Mouse (Mus musculus) lung, postnatal 25 days (tissue): ENCODE results near the gene Thoc6.

Source experiments
- DNase-seq: peaks from one replicate; pipeline ENCODE4 v3.0.0; 2022; ENCODE audit warnings: low spot score

The Thoc6 gene

DNA sequence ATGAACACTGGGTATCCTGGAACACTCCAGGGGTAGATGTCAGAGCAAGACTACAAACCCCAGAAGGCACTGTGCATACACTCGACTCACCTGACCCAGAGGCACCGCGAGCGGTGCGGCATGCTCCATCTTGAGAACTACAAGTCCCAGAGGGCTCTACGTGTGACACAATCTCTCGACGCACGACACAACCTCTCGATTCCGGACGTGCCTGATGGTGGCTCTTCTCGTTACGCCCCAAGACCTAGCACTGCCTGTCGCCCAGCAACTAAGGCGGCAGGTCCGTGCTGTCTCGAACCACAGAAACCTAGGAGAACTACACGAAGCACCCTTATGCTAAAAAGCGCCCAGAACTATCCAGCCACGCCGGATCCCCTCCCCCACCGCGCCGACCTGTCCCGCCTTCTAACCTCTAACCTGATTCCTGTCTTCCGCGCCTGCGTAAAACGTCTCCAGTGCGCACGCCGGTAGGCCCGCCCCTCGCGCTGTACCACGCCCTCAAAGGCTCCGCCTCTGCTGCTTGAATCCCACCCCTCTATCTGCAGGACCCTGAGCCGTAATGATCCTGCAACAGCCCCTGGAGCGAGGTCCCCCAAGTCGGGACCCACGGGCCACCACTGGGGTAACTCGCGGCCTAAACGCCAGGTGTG lies at the start of gene Thoc6, which contains the start of gene Hcfc1r1:
Gene Thoc6, minus strand, starts transcription at position 459 of the 650 bp plus-strand sequence.
Gene Hcfc1r1, plus strand, starts transcription at position 173 of the 650 bp plus-strand sequence.
- DNase-seq = peak; percentile 95

GRCm38 (mm10) chr17:23722376-23723125 lies 48.9 kb upstream of the Thoc6 start, which contains the start of gene 1520401A03Rik:
Gene 1520401A03Rik, minus strand, starts transcription at chr17:23722783.
- DNase-seq = no peak

DNA sequence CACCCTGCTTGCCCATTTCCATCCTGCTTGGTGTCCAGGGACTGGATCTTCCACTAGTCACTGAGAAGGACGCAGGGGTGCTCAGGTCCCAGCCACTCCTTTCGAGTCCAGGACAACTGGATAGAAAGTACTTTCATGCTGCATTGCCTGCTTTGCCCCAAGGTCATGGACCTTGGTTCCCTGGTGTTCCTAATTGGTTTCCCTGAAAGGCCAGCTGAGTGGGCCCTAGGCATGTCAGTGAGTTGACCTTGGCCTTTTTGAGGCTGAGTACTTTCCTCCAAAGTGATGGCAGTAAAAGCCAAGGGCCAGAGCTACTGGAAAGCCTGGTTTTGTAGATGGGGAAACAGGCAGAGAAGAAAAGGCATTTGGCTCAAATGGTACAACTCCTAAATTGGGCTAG lies 48.2 kb upstream of the Thoc6 start:
- DNase-seq = no peak

DNA sequence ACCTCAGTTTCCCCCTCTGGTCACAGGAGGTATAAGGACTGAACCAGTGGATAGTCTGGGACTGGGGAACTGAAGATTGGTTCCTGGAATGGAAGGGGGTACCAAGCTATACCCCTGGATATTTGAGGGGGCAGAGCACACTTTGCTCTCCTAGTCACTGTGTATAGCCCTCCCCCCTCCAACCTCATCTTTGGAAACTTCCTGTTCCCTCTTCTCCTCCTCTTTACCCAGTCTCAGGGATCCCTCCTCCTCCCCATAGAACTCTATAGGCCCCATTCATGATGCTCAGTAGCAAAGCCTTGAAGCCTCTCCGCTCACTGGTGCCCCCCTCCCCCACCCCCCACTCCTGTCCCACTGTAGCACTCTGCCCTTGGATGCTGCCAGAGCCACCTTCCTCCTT lies 45.8 kb upstream of the Thoc6 start:
- no peak for DNase-seq

GRCm38 (mm10) chr17:23717003-23717402 lies 43.3 kb upstream of the Thoc6 start:
- DNase-seq = no peak

DNA sequence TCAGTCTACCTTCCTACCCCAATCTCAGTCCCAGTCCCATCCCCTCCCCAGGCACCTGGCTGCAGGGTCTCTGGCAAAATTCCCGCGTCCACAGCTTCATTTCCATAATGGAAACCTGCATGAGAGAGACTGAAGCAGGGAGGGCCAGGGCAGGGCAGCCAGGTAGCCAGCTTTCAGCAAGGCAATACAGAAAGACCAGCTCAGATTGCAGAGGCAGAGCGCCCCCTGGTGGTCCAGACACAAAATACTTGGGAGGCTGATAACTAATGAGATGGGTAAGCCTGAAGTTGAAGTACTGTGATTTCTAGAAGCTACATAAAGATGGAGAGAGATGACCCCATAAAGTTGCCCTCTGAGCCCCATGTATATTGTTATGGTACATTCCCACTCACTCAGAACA lies 32.5 kb upstream of the Thoc6 start:
- peak; percentile 69 for DNase-seq

GRCm38 (mm10) chr17:23705525-23706104 lies 31.9 kb upstream of the Thoc6 start:
- DNase-seq = no peak

DNA sequence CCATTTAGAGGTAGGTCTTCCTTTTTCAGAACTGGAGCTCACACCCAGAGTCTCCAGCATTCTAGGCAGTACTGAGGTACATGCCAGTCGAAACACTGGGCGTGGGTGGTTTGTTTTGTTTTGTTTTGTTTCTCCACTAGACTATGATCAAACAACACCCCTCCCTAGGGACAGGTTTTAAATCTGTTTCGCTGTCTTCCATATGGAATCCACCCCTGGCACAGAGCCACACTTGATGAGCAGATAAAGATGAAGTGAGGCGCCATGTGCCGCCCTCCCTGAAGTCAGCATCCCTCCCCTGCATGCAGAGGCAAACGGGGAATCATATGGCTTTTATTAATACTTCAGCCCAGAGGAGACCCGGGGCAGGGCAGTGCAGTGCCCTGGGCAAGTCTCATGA lies 31.1 kb upstream of the Thoc6 start:
- DNase-seq = no peak

DNA sequence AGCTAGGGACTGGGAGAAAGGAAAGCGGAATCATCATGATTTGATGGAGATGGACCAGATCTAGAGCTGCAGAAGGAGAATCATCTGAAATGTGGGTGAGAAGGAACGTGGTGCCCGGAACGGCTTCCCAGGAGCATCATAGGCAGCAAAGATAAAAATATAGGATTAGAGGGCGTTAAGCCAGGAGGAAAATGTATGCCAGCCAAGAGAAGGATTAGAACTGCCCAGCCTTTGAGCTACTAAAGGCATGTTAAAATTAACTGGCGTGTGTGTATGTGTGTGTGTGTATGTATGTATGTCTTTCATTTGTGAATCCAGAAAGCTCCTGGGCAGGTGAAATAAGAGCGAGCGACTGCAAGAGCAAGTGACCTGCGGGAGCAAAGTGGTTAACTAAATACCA lies 29.6 kb upstream of the Thoc6 start:
- DNase-seq = no peak

DNA sequence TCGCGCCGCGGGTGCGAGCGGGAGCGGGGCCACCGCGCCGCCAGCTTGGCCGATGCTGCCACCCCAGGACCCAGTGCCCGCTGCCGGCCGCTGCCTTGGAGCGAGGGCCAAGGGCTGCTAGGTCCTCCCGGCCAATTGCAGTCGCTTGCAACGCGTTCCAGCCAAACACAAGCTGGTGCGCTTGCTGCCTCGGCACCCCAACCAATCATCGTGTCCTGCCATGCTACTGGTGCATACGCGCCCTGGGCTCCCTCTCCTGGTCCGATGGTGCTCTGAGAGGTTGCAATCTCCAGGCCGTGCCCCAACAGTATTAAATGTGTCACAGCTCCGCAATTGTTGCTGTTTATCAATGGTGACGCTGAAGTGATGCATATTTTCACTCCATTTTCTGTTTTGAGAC lies 26.4 kb upstream of the Thoc6 start:
- peak; percentile 93 for DNase-seq

GRCm38 (mm10) chr17:23699131-23700077 lies 25.7 kb upstream of the Thoc6 start:
- peak; percentile 37 for DNase-seq

DNA sequence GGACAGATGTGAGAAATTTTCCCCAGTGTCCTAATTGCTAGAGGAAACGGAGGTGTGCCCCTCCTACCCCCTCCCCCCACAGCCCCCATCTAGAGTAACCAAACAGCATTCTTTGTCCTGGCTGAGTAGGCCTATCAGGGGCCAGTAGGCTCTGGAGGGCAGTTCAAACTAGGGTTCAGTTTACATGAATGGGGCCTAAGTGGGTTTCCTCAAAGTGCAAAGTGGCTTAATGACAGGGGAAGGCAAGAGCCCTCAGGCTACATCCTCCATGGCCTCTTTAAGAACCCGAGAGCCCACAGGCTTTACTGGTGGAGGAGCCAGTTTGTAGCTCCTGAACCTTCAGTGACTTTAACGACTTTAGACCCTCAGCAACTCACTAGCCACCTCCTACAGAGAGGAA lies 22.1 kb upstream of the Thoc6 start:
- DNase-seq = no peak

GRCm38 (mm10) chr17:23694491-23694890 lies 20.8 kb upstream of the Thoc6 start:
- DNase-seq = no peak

DNA sequence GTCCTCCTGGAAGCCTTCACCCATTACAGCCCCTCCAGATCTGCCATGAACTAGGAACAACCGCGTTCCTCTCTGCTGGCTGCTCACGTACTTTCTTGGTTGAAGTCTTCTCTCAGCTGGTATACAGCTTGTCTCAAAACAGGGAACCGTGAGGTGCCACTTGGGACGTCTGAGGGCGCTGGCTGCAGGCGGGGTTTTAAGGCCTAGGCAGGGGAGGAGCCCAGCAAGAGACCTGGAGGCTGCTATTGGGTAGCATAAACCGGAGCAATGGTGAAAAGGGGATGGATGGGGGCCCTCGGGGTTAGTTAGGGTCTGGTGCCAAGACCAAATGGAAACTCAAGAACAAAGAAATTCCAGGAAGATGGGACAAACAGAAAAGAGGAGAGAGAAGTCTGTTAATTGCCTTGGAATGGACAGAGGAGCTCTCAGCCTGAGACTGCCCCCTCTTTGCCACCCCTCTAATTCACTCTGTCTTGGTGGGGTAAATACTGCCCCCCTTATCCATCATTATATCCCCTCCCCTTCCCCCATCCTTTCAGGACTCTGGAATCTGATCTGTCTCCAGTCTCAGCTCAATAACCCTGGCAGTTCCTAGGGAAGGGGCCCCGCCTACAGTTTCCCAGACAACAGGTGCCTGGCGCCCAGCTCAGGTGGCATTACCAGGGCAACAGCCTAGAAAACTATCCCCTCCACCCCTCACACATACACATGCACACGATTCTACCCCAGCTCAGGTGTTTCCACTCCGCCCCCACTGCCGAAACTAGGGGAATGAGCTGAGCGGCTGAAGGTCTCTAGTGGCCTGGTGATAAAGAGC lies 10.4 kb upstream of the Thoc6 start, which contains the start of gene Cldn9:
Gene Cldn9, minus strand, starts transcription at position 171 of the 817 bp plus-strand sequence.
- DNase-seq = no peak

DNA sequence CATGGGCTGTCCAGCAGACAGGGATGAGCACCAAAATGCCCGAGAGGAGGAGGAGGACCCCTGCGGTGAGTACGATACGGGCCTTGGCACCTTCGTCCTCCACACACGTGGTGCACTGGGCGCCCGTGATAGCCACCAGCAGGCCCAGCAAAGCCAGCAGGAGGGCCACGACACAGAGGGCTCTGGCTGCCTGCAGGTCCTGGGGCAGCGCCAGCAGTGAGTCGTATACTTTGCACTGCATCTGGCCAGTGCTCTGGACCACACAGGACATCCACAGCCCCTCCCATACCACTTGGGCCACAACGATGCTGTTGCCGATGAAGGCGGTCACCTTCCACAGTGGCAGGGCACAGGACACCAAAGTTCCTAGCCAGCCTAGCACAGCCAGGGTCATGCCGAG lies 9.5 kb upstream of the Thoc6 start:
- no peak for DNase-seq

DNA sequence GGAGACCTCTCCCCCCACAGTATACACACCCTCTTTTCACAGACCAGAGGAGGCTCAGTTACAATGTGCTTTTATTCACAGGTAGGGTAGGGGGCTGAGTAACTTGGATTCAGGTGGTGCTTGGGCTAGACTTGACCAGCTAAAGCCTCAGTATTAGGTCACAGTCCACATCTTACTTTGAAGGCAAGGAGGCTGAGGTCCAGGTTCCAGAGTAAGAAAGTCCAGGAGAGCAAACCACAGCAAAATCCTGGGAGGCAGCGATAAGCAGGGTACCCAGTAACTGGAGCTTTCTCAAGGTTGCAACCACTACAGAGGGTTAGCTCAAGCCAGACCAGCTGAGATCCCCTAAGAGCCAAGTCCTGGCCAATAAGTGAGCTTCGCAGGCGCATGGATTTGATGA lies 8.8 kb upstream of the Thoc6 start:
- no peak for DNase-seq

DNA sequence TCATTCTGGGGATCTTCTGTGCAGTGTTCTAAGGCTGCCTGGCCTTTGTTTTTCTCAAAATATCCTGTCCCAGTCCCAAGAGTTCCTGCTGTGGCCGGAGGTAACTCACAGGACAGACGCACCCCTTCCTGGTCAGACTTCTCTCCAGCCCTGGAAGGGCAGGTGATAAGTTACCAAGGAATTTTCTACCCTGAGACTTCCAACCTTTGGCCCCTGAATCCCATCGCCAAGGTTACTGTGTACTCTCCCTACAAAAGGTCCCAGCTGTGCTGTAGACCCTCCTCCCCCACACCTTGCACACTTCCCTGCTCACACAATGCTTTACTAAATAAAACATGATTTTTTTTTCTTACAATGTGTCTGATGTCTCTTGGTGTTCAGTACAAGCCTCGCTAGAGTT lies 8.4 kb upstream of the Thoc6 start:
- DNase-seq = no peak

- no peak for DNase-seq
Measured at GRCm38 (mm10) chr17:23681086-23681485, 7.4 kb upstream of the Thoc6 start.

- DNase-seq = no peak
Measured at GRCm38 (mm10) chr17:23680336-23680735, 6.7 kb upstream of the Thoc6 start.

- DNase-seq = no peak
Measured at GRCm38 (mm10) chr17:23679127-23679835, 5.6 kb upstream of the Thoc6 start, which contains the start of gene Cldn6. Gene Cldn6, plus strand, starts transcription at chr17:23679249.
